Mouse (Mus musculus) monocyte, adult 5-6 weeks (primary cell): ENCODE results near the gene St6galnac4. TPM values are rescaled to one million over a fixed set of nuclear protein-coding genes. Genes with fewer than 3 reads are reported as not detected.

Source experiments
- ATAC-seq: fragments of 153-309, 156-312 bp; replicated peaks from 2 replicates; pipeline ENCODE4 v1.8.0; 2017; ENCODE audit warnings: mild to moderate bottlenecking; ENCODE audit not compliant: low TSS enrichment, insufficient number of reproducible peaks, severe bottlenecking, poor library complexity, low FRiP score
- total RNA-seq: library from RNA; stranded (forward); fragments of 200-1000, 200-491, 200-594 nt; gene quantifications from 3 replicates; pipeline ENCODE4 v1.2.3, GENCODE M21; 2017

Gene St6galnac4
- total RNA-seq, 1 experiment from 2014 or later: 21.7 TPM

- no peak for ATAC-seq
Measured at GRCm38 (mm10) chr2:32568149-32568548, 18.7 kb upstream of the St6galnac4 start.

- ATAC-seq: no peak
Measured at GRCm38 (mm10) chr2:32568941-32569340, 18.0 kb upstream of the St6galnac4 start.

DNA sequence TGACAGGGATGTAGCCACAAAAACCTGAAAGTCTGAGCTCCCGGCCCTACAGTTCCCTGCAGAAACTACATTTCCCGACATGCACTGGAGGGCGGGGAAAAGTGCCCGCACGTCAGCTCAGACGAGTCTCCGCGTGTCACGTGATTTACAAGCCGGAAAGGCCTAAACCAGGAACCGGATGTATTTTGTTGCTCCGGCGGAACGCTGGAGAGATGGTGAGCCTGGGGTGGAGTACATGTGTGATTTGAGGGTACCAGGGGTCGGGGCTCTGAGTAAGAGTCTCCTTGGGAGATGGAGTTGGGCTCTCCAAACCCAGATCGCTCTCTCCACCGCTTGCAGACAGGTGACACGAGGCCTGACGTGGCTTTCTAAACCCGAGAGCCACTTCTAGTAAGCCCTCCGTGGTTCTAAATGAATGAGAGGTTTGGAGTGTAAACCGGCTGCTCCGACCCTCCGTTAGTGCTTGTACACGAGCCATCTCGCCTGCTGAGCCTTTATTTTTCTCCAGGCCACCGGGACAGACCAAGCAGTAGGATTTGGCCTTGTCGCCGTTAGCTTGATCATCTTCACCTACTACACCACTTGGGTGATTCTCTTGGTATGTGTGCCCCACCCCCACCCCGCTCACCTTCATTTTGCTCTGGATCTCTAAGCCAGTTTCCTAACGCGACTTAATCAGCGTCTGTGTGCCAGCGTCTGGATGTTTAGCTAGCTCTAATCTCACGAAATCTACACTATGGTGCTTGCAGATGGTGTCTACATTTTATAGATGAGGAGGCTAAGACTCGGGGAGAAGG lies 16.0 kb upstream of the St6galnac4 start, which contains the start of gene Dpm2:
Dpm2 (plus strand) TSS at position 161 of the 797 bp plus-strand sequence.
- peak; percentile 88 for ATAC-seq

- no peak for ATAC-seq
Measured at GRCm38 (mm10) chr2:32572196-32572595, 14.7 kb upstream of the St6galnac4 start.

DNA sequence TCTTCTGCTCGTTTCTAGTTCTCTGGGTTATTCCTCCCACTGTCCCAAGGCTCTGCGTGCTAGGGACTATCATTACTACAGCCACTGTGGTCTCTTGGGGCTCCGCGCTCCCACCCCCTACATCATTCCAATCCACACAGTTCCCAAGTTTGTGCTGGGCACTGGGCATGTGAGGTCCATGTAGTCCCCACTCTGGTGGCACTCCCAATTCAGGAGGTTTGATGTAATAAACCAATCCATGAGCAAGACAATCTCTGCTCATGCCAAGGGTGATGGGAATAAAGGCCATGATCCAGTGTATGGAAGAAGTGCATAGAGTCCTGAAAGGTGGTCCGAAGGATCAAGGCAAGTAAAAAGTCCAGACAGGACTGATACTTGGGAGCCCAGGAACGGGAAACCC lies 12.4 kb upstream of the St6galnac4 start, which contains the start of gene Pip5kl1:
Pip5kl1 (plus strand) TSS at position 301 of the 400 bp plus-strand sequence.
- ATAC-seq: no peak

DNA sequence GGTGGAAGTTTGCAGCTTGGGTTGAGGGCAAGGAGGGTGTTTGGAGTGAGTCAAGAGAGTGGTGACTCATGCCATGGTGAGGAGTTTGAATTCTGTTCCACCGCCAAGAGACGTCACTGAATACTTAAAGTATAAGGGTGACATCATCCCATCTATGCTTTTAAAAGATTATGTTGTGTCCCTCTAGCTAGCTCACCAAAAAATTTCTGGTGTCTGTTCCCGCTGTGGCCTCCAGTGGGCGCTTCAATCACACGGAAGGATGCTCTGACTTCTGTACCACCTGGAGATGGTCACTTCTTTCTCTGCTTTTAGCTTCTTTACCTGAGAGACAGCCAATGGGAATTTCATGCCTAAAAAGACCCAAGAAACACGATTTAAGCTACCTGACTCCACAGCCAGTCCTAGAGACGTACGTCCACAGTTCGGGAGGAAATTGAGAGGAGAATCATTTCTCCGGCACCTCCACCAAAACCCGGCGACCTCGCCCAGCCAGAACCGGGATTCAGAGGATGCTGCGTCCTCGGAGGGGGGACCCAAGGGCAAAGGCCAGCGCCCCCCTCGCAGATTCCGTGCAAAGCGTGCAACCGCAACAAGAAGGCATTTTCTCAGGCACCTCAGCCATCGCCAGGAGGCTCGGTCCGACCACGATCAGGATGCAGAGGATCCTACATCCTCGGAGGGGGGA lies 11.9 kb upstream of the St6galnac4 start:
- no peak for ATAC-seq

- ATAC-seq: no peak
Measured at GRCm38 (mm10) chr2:32575586-32576160, 11.2 kb upstream of the St6galnac4 start, which contains the start of gene 9430097D07Rik. Gene 9430097D07Rik (minus strand): TSS chr2:32575684.

DNA sequence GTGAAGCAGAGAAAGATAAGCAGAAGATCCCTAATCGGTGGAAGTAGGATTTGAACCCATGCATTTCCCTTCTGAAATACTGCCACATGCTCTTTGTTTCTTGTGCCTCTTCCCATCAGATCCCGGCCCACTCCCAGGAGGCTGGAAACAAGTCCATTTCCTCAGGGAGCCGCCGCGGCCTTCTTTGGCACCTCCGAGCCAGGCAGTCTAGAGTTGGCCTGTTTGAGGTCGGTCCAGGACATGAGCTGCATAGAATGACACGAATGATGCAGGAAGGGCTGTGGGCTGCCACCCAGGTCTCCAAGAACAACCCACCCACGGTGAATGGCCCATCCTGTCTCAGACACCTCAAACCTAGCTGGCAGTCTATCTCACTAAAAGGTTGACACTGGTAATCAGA lies 10.4 kb upstream of the St6galnac4 start:
- ATAC-seq: no peak

DNA sequence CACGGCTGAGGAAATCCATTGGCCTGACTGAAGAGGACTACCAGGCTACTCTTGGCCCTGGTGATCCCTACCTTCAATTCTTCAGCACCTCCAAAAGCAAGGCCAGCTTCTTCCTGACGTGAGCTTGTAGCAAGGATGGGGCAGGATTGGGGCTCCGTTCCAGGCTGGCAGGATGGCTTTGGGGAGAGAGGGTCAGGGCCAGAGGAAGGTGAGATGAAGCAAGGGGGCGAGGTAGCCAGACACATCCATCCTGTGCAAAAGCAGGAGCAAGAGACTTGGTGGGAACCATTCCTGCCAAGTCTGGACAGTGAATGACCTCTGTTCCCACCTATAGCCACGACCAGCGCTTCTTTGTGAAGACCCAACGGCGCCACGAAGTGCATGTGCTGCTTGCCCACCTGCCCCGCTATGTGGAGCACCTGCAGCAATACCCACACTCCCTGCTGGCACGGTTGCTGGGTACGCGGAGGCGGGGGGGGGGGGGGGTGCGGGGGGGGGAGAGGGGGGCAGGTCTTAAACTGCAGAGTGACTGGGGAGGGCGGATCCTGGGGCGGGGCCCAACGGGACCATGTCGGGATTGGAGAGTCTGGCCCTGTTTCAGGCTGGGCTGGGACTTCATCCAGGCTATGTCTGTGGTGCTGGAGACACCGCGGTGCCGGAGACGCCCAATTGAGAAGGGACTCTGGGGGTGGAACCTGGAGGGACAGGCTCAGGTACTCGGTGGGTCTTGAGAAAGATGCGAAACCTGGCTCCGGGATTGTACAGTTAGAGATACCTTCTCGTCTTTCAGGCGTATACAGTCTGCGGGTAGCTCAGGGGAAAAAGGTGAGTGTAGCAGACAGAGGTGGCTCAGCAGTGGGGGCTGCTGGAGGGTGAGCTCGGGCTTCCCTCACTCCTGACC lies 8.5 kb upstream of the St6galnac4 start:
- no peak for ATAC-seq

DNA sequence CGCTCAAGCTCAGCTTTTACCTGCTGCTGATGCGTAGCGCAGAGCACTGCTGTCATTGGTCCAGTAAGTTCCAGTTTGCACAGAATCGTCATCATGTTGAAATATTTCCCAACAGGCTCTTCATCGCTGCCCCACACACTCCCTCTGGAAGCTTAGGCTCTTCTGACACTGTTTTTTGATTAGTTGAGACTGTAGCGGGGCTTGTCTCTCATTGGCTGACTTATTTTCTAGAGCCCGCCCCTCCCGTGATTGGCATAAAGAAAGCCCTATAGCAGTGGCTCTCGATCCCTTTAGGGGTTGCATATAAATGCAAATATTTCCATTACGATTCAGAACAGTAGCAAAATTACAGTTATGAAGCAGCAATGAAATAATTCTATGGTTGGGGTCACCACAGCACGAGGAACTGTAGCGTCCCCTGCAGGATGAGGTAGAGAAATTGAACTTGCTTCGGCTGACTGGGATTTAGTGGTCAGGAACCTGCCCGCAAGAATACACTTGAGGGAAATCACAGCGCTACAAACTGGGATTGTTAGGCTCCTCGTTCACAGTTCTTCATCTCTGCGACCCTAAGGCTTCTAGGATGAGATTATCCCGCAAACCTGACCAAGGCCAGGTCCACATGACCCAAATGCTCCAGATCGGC lies 5.3 kb upstream of the St6galnac4 start:
- ATAC-seq: no peak

- peak; percentile 72 for ATAC-seq
Measured at GRCm38 (mm10) chr2:32582830-32583799, 3.8 kb upstream of the St6galnac4 start.

DNA sequence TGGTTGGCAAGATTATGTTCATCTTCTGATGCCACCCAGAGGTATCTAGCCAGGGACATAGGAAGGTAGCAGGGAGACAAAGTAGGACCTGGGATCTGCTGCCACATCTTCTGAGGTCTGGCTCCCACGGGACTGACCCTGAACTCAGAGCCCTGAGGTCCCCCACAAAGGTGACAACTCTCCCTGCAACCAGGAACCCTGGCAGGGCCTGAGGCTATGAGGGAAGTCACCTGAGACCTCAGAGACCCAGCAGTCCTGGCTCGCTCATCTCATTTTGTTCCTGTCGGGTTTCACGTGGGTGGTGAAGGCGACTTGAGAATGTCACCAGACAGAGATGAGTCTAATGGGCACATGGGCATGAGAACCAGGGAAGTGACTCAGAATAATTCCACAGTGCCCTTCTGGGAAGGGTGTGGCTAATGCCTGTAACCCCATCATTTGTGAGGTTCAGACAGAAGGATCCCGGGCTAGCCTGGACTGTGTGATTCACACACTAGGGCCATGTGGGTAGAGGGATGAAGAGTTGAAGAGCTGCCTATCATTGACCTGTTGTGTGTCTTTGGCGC lies 1.7 kb upstream of the St6galnac4 start:
- ATAC-seq: no peak

GRCm38 (mm10) chr2:32587731-32588321 lies 931 bp downstream of the St6galnac4 start:
- peak; percentile 53 for ATAC-seq

GRCm38 (mm10) chr2:32589213-32589795 lies 2.4 kb downstream of the St6galnac4 start:
- ATAC-seq: no peak

DNA sequence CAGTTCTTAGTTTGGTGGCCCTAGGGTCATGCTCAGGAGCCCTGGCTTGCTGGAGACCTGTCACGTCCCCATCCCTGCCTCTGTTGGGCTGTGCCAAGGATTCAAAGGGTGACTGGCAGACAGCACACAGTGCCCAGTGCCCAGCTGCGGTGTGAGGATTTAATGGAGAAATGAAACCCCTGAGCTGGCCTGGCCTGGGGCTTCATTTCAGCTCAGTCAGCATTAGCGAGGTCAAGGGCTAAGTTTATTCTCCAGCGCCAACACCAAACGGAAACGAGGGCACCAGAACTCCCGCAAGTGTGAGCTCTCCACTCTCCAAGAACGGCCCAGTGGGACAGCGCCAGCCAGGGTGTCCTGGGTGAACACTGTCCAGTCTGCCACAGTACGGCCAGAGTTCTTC lies 3.3 kb downstream of the St6galnac4 start:
- no peak for ATAC-seq

DNA sequence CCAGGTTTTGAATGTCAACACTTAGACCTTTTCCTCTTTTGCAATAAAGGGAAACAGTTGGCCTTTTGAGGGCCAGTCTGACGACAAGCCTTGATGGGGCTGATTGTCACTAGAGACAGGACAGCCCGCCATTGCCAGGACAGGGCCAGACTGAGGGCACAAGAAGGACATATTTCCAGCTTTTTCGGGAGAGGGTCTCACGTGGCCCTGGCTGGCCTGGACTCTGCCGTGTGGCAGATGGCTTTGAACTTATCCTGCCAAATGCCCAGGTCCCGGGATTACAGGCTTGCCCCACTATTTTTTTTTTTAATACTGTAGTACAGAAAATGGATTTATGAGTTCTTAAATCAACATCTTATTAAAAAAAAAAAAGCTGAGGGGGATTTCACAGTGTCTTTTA lies 4.4 kb downstream of the St6galnac4 start:
- no peak for ATAC-seq
